Mouse (Mus musculus): ENCODE results near the gene Olfr143. TPM values are rescaled to one million over a fixed set of nuclear protein-coding genes. Genes with fewer than 3 reads are reported as not detected.

Olfr143 gene
- not detected for polyA plus RNA-seq (2017; shearing (Covaris generic))

GRCm38 (mm10) chr9:38252474-38252873 lies at the start of gene Olfr143:
Olfr143 (plus strand) TSS chr9:38252774.

GRCm38 (mm10) chr9:38208065-38208464 lies 44.5 kb upstream of the Olfr143 start, which contains the start of gene Olfr893:
Olfr893 (plus strand) TSS chr9:38208365.

GRCm38 (mm10) chr9:38217755-38218154 lies 34.8 kb upstream of the Olfr143 start, which contains the start of gene Olfr894:
Olfr894 (plus strand) TSS chr9:38218055.

GRCm38 (mm10) chr9:38267551-38267950 lies 15.0 kb downstream of the Olfr143 start, which contains the start of gene Olfr895:
Olfr895 (plus strand) TSS chr9:38267851.

GRCm38 (mm10) chr9:38290807-38291206 lies 38.2 kb downstream of the Olfr143 start, which contains the start of gene Olfr896-ps1:
Olfr896-ps1 (plus strand) TSS chr9:38291107.

Other genes with a start within 250 kb of the Olfr143 start
- gene Olfr883, start 227.0 kb upstream of the Olfr143 start, polyA plus RNA-seq (2017; shearing (Covaris generic)), result not detected
- gene Olfr884, start 206.2 kb upstream of the Olfr143 start, polyA plus RNA-seq (2017; shearing (Covaris generic)), result not detected
- gene Olfr885, start 191.5 kb upstream of the Olfr143 start, polyA plus RNA-seq (2017; shearing (Covaris generic)), result not detected
- 0.06 TPM for gene Olfr887, start 168.7 kb upstream of the Olfr143 start, polyA plus RNA-seq (2017; shearing (Covaris generic))
- gene Olfr888, start 144.6 kb upstream of the Olfr143 start, polyA plus RNA-seq (2017; shearing (Covaris generic)), result 0.10 TPM
- 0.11 TPM for gene Olfr889, start 137.6 kb upstream of the Olfr143 start, polyA plus RNA-seq (2017; shearing (Covaris generic))
- 0.04 TPM for gene Olfr890, start 110.3 kb upstream of the Olfr143 start, polyA plus RNA-seq (2017; shearing (Covaris generic))
- gene Olfr891, start 72.0 kb upstream of the Olfr143 start, polyA plus RNA-seq (2017; shearing (Covaris generic)), result not detected
- gene Olfr893, start 44.4 kb upstream of the Olfr143 start, polyA plus RNA-seq (2017; shearing (Covaris generic)), result not detected
- gene Olfr894, start 34.7 kb upstream of the Olfr143 start, polyA plus RNA-seq (2017; shearing (Covaris generic)), result not detected
- not detected for gene Olfr895, start 15.1 kb downstream of the Olfr143 start, polyA plus RNA-seq (2017; shearing (Covaris generic))
- not detected for gene Olfr896-ps1, start 38.3 kb downstream of the Olfr143 start, polyA plus RNA-seq (2017; shearing (Covaris generic))
- 0.07 TPM for gene Olfr25, start 76.3 kb downstream of the Olfr143 start, polyA plus RNA-seq (2017; shearing (Covaris generic))
- gene Olfr898, start 95.6 kb downstream of the Olfr143 start, polyA plus RNA-seq (2017; shearing (Covaris generic)), result 0.12 TPM
- 0.06 TPM for gene Olfr250, start 114.1 kb downstream of the Olfr143 start, polyA plus RNA-seq (2017; shearing (Covaris generic))
- 0.08 TPM for gene Olfr251, start 124.3 kb downstream of the Olfr143 start, polyA plus RNA-seq (2017; shearing (Covaris generic))
- 0.14 TPM for gene Olfr147, start 148.9 kb downstream of the Olfr143 start, polyA plus RNA-seq (2017; shearing (Covaris generic))
- gene Olfr901, start 176.7 kb downstream of the Olfr143 start, polyA plus RNA-seq (2017; shearing (Covaris generic)), result not detected
- gene Olfr902, start 194.9 kb downstream of the Olfr143 start, polyA plus RNA-seq (2017; shearing (Covaris generic)), result not detected
- gene Olfr904, start 210.4 kb downstream of the Olfr143 start, polyA plus RNA-seq (2017; shearing (Covaris generic)), result 0.07 TPM
- 0.14 TPM for gene Olfr905, start 218.3 kb downstream of the Olfr143 start, polyA plus RNA-seq (2017; shearing (Covaris generic))
- not detected for gene Olfr906, start 234.3 kb downstream of the Olfr143 start, polyA plus RNA-seq (2017; shearing (Covaris generic))
- gene Olfr907, start 243.0 kb downstream of the Olfr143 start, polyA plus RNA-seq (2017; shearing (Covaris generic)), result not detected

All from CD4-positive, CD25-positive, alpha-beta regulatory T cell (primary cell).